Mouse (Mus musculus) limb, embryonic 14.5 days (tissue): Measurements from ENCODE around the gene Glce. TPM values are rescaled to one million over a fixed set of nuclear protein-coding genes. Genes with fewer than 3 reads are reported as not detected.

Source experiments
- ATAC-seq: fragments of 200-750 bp; cut with Nextera tagmentation; 2 replicates; pipeline ENCODE4 v1.8.0; 2017; ENCODE audit warnings: low read depth, moderate number of reproducible peaks, moderate TSS enrichment; ENCODE audit not compliant: low FRiP score
- DNase-seq: peaks from one replicate; pipeline ENCODE4 v3.0.0-alpha.2; 2015; ENCODE audit warnings: low spot score
- H3K27ac ChIP-seq: fragments of 300-500 bp; sonication (generic); replicated peaks from 2 replicates; pipeline ENCODE4 v1.5.1; 2014; ENCODE audit warnings: low read depth, mild to moderate bottlenecking, low read length, moderate library complexity, mixed read lengths
- H3K27me3 ChIP-seq: fragments of 300-500 bp; sonication (generic); 2 replicates; pipeline ENCODE4 v1.6.1; 2014; ENCODE audit warnings: low read length, mixed read lengths; ENCODE audit not compliant: control insufficient read depth, insufficient read depth
- H3K36me3 ChIP-seq: fragments of 300-500 bp; sonication (generic); 2 replicates; pipeline ENCODE4 v1.6.1; 2014; ENCODE audit warnings: mild to moderate bottlenecking, low read length, moderate library complexity, mixed read lengths; ENCODE audit not compliant: control insufficient read depth, insufficient read depth
- H3K4me1 ChIP-seq: fragments of 300-500 bp; sonication (generic); 2 replicates; pipeline ENCODE4 v1.6.1; 2014; ENCODE audit warnings: antibody characterized with exemption, low read length, mixed read lengths; ENCODE audit not compliant: control insufficient read depth, insufficient read depth
- H3K4me2 ChIP-seq: fragments of 300-500 bp; sonication (generic); replicated peaks from 2 replicates; pipeline ENCODE4 v1.6.1; 2014; ENCODE audit warnings: low read depth, mild to moderate bottlenecking, low read length, moderate library complexity; ENCODE audit not compliant: severe bottlenecking
- H3K4me3 ChIP-seq: fragments of 300-500 bp; sonication (generic); replicated peaks from 2 replicates; pipeline ENCODE4 v1.5.1; 2014; ENCODE audit warnings: low read length
- H3K9ac ChIP-seq: fragments of 300-500 bp; sonication (generic); 2 replicates; pipeline ENCODE4 v1.6.1; 2014; ENCODE audit warnings: mild to moderate bottlenecking, low read depth, low read length, moderate library complexity; ENCODE audit not compliant: severe bottlenecking
- H3K9me3 ChIP-seq: fragments of 300-500 bp; sonication (generic); 2 replicates; pipeline ENCODE4 v1.6.1; 2016; ENCODE audit warnings: low read length; ENCODE audit not compliant: control insufficient read depth
- POLR2A ChIP-seq: fragments of 200-500 bp; IDR thresholded peaks from 2 replicates; pipeline ENCODE4 v1.8.0; 2012; ENCODE audit warnings: inconsistent platforms, mild to moderate bottlenecking, moderate library complexity, borderline replicate concordance; ENCODE audit not compliant: insufficient read depth, insufficient read length; ENCODE audit errors: extremely low read depth
- WGBS: fragments of 180-500 bp; shearing (Covaris S2); extraction: QIAGEN DNeasy Blood & Tissue Kit; methylation state at CpG from one replicate; pipeline ENCODE4 v1.1.7; 2014; 5-methylcytosine and 5-hydroxymethylcytosine counted together
- microRNA-seq: library from miRNA; unstranded; fragments of <30 nt; microRNA quantifications from one replicate; pipeline ENCODE4, GENCODE M21; 2016
- polyA plus RNA-seq, 2 experiments: library from polyadenylated mRNA; depleted of rRNA in 1 of 2; stranded (reverse) in 1 of 2; unstranded in 1 of 2; fragments of >200 nt; fragmentation: Nextera tagmentation in 1 of 2; extraction: Ambion mirVana in 1 of 2; gene quantifications; 2 replicates each; pipeline versions ENCODE4 v1.2.1 to v1.2.3; 2012 to 2014

The Glce gene
- polyA plus RNA-seq, 2 experiments, result 17.9 to 31.9 TPM

DNA sequence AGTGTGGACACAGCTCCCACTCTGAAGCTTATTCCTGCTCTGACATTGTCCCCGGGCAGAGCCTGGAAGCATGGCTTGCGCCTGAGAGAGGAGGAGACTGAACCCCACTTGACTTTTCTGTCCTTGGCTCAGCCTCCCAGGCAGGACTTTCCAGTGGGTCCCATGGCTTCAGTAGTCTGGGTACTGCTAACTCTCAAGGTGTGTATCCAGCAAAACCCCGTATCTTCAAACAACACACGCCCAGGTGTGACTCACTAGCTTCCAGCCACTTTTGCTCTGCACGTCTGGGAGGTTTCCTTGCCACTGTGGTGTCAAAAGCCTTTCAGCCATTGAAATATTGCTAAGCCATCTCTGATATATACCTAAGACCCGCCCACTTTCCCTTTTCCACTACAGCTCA, 105.1 kb downstream of the Glce start:
- Histone ChIP-seq H3K27ac (no peak overlapping the region), H3K36me3 (no peaks in the 10 kb centered on the region), H3K4me1 (no peaks in the 10 kb centered on the region), H3K9me3 (no peaks in the 10 kb centered on the region), H3K9ac (no peak overlapping the region), H3K4me3 (no peak overlapping the region), H3K4me2 (no peak overlapping the region), H3K27me3 (no peaks in the 10 kb centered on the region)
- no peak for ATAC-seq
- TF ChIP-seq POLR2A, result no peak
- no peak for DNase-seq
- 81% methylated on average over 6 of the region's 6 CpGs for WGBS

DNA sequence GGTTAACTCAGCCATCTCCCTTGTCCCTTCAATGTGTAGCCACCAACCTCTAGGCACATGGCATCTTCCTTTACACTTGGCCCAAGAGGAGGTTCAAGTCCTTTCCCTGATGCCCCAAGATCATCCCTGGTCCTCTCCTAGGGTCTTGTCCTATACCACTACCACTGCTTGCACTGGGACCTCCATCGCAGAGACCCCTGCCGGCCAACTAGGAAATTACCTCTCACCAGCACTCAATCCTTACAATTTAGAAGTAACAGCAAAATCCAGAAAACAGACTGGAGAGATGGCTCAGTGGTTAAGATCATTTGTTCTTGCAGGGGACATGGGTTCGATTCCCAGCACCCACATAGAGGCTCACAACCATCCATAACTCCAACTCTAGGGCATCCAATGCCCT, 107.0 kb downstream of the Glce start:
- WGBS, result 51% methylated on average over 3 of the region's 3 CpGs
- no peak overlapping the region for H3K27ac ChIP-seq

GRCm38 (mm10) chr9:62013316-62014097, 108.9 kb downstream of the Glce start:
- Histone ChIP-seq H3K9me3 (no peaks in the 10 kb centered on the region), H3K36me3 (no peaks in the 10 kb centered on the region), H3K4me1 (no peaks in the 10 kb centered on the region), H3K9ac (no peak overlapping the region), H3K4me2 (no peak overlapping the region), H3K27me3 (no peaks in the 10 kb centered on the region), H3K27ac (no peak overlapping the region), H3K4me3 (no peak overlapping the region)
- TF ChIP-seq POLR2A, result no peak
- DNase-seq, result no peak
- ATAC-seq, result no peak
- WGBS, result 70% methylated on average over 12 of the region's 12 CpGs

More for the DNA sequence above, 107.0 kb downstream of the Glce start:
- Histone ChIP-seq H3K9me3 (no peaks in the 10 kb centered on the region), H3K27me3 (no peaks in the 10 kb centered on the region), H3K4me1 (no peaks in the 10 kb centered on the region), H3K4me2 (no peak overlapping the region), H3K4me3 (no peak overlapping the region), H3K9ac (no peak overlapping the region), H3K36me3 (no peaks in the 10 kb centered on the region)
- no peak for TF ChIP-seq POLR2A
- DNase-seq, result no peak
- ATAC-seq, result no peak

GRCm38 (mm10) chr9:62008360-62008759, 114.1 kb downstream of the Glce start:
- H3K4me2 ChIP-seq, result no peak overlapping the region
- H3K9me3 ChIP-seq, result no peaks in the 10 kb centered on the region
- H3K4me1 ChIP-seq, result 0 out of 2 replicates have a peak, but pooled peaks cover 4% of the 10 kb centered on the region
- DNase-seq (no peak), ATAC-seq (no peak)
- TF ChIP-seq POLR2A, result no peak
- no peak overlapping the region for H3K4me3 ChIP-seq
- H3K9ac ChIP-seq, result no peak overlapping the region
- no peaks in the 10 kb centered on the region for H3K27me3 ChIP-seq
- H3K27ac ChIP-seq, result no peak overlapping the region
- no peaks in the 10 kb centered on the region for H3K36me3 ChIP-seq
- WGBS, result 68% methylated on average over 5 of the region's 5 CpGs

Small RNAs within 50 kb of the gene (microRNA-seq; reads per million reads assigned to microRNA genes)
- 0.92 reads per million for gene Mir5133

Other genes with a start within 250 kb of the Glce start
- gene Rplp1, start 208.1 kb downstream of the Glce start, polyA plus RNA-seq (2012; rRNA removed), result 8,964 and 9,963 TPM in 2 replicates
- gene Rplp1, start 208.1 kb downstream of the Glce start, polyA plus RNA-seq (2014; fragmentation: Nextera tagmentation; extraction: Ambion mirVana), result 1,860 and 2,018 TPM in 2 replicates
- 66.8 and 88.9 TPM in 2 replicates for gene Kif23, start 175.9 kb downstream of the Glce start, polyA plus RNA-seq (2012; rRNA removed)
- gene Kif23, start 175.9 kb downstream of the Glce start, polyA plus RNA-seq (2014; fragmentation: Nextera tagmentation; extraction: Ambion mirVana), result 94.4 and 98.8 TPM in 2 replicates
- gene Paqr5, start 95.8 kb downstream of the Glce start, polyA plus RNA-seq (2012; rRNA removed), result 5.2 and 6.2 TPM in 2 replicates
- 10.4 and 12.4 TPM in 2 replicates for gene Paqr5, start 95.8 kb downstream of the Glce start, polyA plus RNA-seq (2014; fragmentation: Nextera tagmentation; extraction: Ambion mirVana)
- gene Spesp1, start 159.6 kb upstream of the Glce start, polyA plus RNA-seq (2012; rRNA removed), result not detected in 2 replicates
- not detected in 2 replicates for gene Spesp1, start 159.6 kb upstream of the Glce start, polyA plus RNA-seq (2014; fragmentation: Nextera tagmentation; extraction: Ambion mirVana)
- gene Anp32a, start 218.6 kb upstream of the Glce start, polyA plus RNA-seq (2012; rRNA removed), result 143 and 468 TPM in 2 replicates
- gene Anp32a, start 218.6 kb upstream of the Glce start, polyA plus RNA-seq (2014; fragmentation: Nextera tagmentation; extraction: Ambion mirVana), result 104 and 124 TPM in 2 replicates